Comparison of ENCODE assay signal across 20 mouse cellular contexts in the genomic region with DNA sequence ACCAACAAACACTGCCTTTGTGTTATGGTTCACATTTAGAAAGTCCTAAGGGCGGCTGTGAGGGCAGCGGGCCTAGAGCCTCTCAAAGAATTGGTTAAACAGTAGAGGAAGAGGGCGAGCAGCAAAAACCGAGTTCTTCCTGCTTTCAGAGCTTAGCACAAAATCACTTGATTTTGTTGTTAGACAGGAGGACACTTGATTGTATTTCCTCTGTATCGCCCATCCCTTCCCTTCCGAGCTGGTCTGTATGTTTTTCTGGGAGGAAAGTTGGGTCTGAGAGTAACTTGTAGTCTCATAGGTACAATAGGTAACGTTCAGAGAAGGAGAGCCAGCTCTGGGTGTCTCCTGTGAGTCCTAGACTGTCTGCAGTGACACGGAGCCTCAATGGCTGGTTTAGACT. TPM values are rescaled to one million over a fixed set of nuclear protein-coding genes. Genes with fewer than 3 reads are reported as not detected.
DNase-seq lines count a peak whose midpoint lies in the region; ATAC-seq lines count a peak whose summit lies in the region.
"Had no signal": no experiment of that assay in that cellular context is flagged by ENCODE, and none has a peak within 500 bp of the region (broad histone marks: within the 10 kb centered on the region; RNA-seq: fewer than 3 reads in every experiment).

No protein-coding gene starts in this region.

- H3K27me3 ChIP-seq in limb, embryonic 12.5 days, result no peaks in the 10 kb centered on the region
- H3K27me3 ChIP-seq in limb, embryonic 10.5 days (ENCODE audit: low read depth, poor library complexity, severe bottlenecking), result no peaks in the 10 kb centered on the region
- no peaks in the 10 kb centered on the region for H3K27me3 ChIP-seq in forebrain, embryonic 11.5 days (ENCODE audit: control insufficient read depth, insufficient read depth, low read length)
- H3K27me3 ChIP-seq: embryonic facial prominence, embryonic 13.5 days; forebrain, embryonic 13.5 days; hindbrain, embryonic 13.5 days had no signal

- H3K9me3 ChIP-seq in limb, embryonic 12.5 days, result no peaks in the 10 kb centered on the region
- no peaks in the 10 kb centered on the region for H3K9me3 ChIP-seq in limb, embryonic 10.5 days (replicated peaks)
- no peaks in the 10 kb centered on the region for H3K9me3 ChIP-seq in forebrain, embryonic 11.5 days (ENCODE audit: control insufficient read depth, low read length)
- H3K9me3 ChIP-seq: embryonic facial prominence, embryonic 13.5 days; forebrain, embryonic 13.5 days; G1E; hindbrain, embryonic 13.5 days had no signal

- 0 out of 2 replicates have a peak overlapping the region, but pooled peaks have one; percentile 18 for H3K27ac ChIP-seq in limb, embryonic 12.5 days
- H3K27ac ChIP-seq in limb, embryonic 10.5 days, result no peak overlapping the region
- H3K27ac ChIP-seq in forebrain, embryonic 11.5 days (ENCODE audit: low read depth, low read length), result no peak overlapping the region
- H3K27ac ChIP-seq: embryonic facial prominence, embryonic 13.5 days; forebrain, embryonic 13.5 days; hindbrain, embryonic 13.5 days; hindbrain, postnatal 0 days had no signal

- no peak for DNase-seq in limb, embryonic 10.5 days (ENCODE audit: low spot score)
- DNase-seq in CD4-positive helper T cell, adult 2 months (ENCODE audit: low read depth, low spot score), result peak; percentile 42
- DNase-seq in T-cell, adult 2 months (ENCODE audit: low spot score), result peak; percentile 38
- peak; percentile 71 for DNase-seq in naive thymus-derived CD4-positive, alpha-beta T cell, adult 2 months (ENCODE audit: low read depth)
- no peak for DNase-seq in forebrain, embryonic 11.5 days (ENCODE audit: low spot score)
- no peak for DNase-seq in cerebellum, adult 8-10 months
- DNase-seq: adrenal gland, postnatal 14 days; cerebellum, adult 11-12 months; cerebellum, adult 9-11 months; cerebellum, postnatal 36 days; forebrain, postnatal 0 days; gastrocnemius, postnatal 14 days; heart, postnatal 10 days had no signal

- peaks cover 66% of the 10 kb centered on the region for H3K36me3 ChIP-seq in limb, embryonic 12.5 days
- H3K36me3 ChIP-seq in limb, embryonic 10.5 days, result peaks cover 80% of the 10 kb centered on the region
- peaks cover 9% of the 10 kb centered on the region; the same call in 1 of the 2 replicates for H3K36me3 ChIP-seq in forebrain, embryonic 11.5 days (ENCODE audit: control insufficient read depth, insufficient read depth, low read length)

- WGBS in limb, embryonic 12.5 days, result 92% methylated on average over 8 of the region's 8 CpGs
- 95% methylated on average over 8 of the region's 8 CpGs for WGBS in limb, embryonic 10.5 days
- whole genome bisulfite sequencing in forebrain, embryonic 11.5 days, result 88% methylated on average over 8 of the region's 8 CpGs

- no peak overlapping the region for H3K9ac ChIP-seq in limb, embryonic 12.5 days (replicated peaks)
- no peak overlapping the region for H3K9ac ChIP-seq in forebrain, embryonic 11.5 days (ENCODE audit: low read length)
- H3K9ac ChIP-seq: embryonic facial prominence, embryonic 13.5 days; forebrain, embryonic 13.5 days; forebrain, postnatal 0 days; hindbrain, embryonic 13.5 days had no signal

- H3K4me2 ChIP-seq in limb, embryonic 12.5 days, result no peak overlapping the region
- H3K4me2 ChIP-seq in forebrain, embryonic 11.5 days (ENCODE audit: low read depth, low read length, severe bottlenecking), result no peak overlapping the region
- H3K4me2 ChIP-seq: embryonic facial prominence, embryonic 13.5 days; forebrain, embryonic 13.5 days; hindbrain, embryonic 13.5 days had no signal

- no peaks in the 10 kb centered on the region for H3K4me1 ChIP-seq in limb, embryonic 12.5 days (replicated peaks)
- no peaks in the 10 kb centered on the region for H3K4me1 ChIP-seq in limb, embryonic 10.5 days
- no peaks in the 10 kb centered on the region for H3K4me1 ChIP-seq in forebrain, embryonic 11.5 days (replicated peaks; ENCODE audit: control insufficient read depth, insufficient read depth, low read length)
- H3K4me1 ChIP-seq: embryonic facial prominence, embryonic 13.5 days; forebrain, embryonic 13.5 days; hindbrain, embryonic 13.5 days had no signal

- ATAC-seq in limb, embryonic 12.5 days (ENCODE audit: insufficient number of reproducible peaks, insufficient read depth, low FRiP score, low TSS enrichment, low read depth), result no peak
- ATAC-seq in forebrain, embryonic 11.5 days (replicated peaks; ENCODE audit: low FRiP score), result no peak
- ATAC-seq: forebrain, embryonic 13.5 days; forebrain, postnatal 0 days; hindbrain, postnatal 0 days had no signal

- H3K4me3 ChIP-seq in limb, embryonic 12.5 days (replicated peaks), result no peak overlapping the region
- H3K4me3 ChIP-seq in limb, embryonic 10.5 days, result no peak overlapping the region
- H3K4me3 ChIP-seq in forebrain, embryonic 11.5 days (ENCODE audit: low read depth, low read length), result no peak overlapping the region
- H3K4me3 ChIP-seq: embryonic facial prominence, embryonic 13.5 days; forebrain, embryonic 13.5 days; hindbrain, embryonic 13.5 days had no signal

RNA-seq across cellular contexts. Expression of a gene that starts 33.9 kb away (rescaled TPM):
- polyA plus RNA-seq in limb, embryonic 12.5 days (2016; fragmentation: Nextera tagmentation; extraction: Ambion mirVana), result 0.46 and 0.59 TPM in 2 replicates
- 0.16 and 0.19 TPM in 2 replicates for polyA plus RNA-seq in limb, embryonic 10.5 days (2016; fragmentation: Nextera tagmentation; extraction: Ambion mirVana)
- polyA plus RNA-seq in forebrain, embryonic 11.5 days (2014; fragmentation: Nextera tagmentation; extraction: Ambion mirVana), result 0.07 and 0.09 TPM in 2 replicates
- polyA plus RNA-seq: C2C12, G1E had no signal

Comparison
In these comparisons a context has a peak if more than half of its experiments do, and no peak if none do; other contexts are left out.
1. DNase-seq: peak in CD4-positive helper T cell, adult 2 months (single experiment), T-cell, adult 2 months (single experiment) and naive thymus-derived CD4-positive, alpha-beta T cell, adult 2 months (single experiment); none in limb, embryonic 10.5 days (single experiment), forebrain, embryonic 11.5 days (single experiment) and cerebellum, adult 8-10 months (single experiment).